Mouse (Mus musculus): ENCODE data around the gene Nudt19. TPM values are rescaled to one million over a fixed set of nuclear protein-coding genes. Genes with fewer than 3 reads are reported as not detected.

Gene Nudt19
- 8.9 and 10.5 TPM in 2 replicates for polyA plus RNA-seq (2012)

DNA sequence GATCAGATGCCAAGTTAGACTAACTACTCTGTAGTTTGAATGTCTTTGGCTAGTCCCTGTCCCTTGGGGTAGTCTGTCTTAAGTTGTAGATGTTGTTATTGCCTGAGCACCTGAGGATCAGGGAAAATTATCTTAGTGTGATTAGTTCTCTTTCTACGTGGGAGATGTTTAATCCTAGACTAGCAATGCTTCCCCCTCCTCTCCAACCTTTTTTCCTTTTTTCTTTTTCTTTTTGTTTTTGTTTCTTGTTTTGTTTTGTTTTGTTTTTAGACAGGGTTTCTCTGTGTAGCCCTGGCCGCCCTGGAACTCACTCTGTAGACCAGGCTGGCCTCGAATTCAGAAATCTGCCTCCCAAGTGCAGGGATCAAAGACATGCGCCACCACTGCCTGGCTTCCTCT is at the start of gene Nudt19:
Gene Nudt19, minus strand, starts transcription at position 100 of the 399 bp plus-strand sequence.
- Histone ChIP-seq H3K9me3 (ENCODE audit: control insufficient read depth, low read length) (no peaks in the 10 kb centered on the region), H3K4me3 (replicated peaks) (peak within 1 kb of the TSS; percentile 78), H3K27me3 (ENCODE audit: control insufficient read depth) (no peaks in the 10 kb centered on the region), H3K4me1 (ENCODE audit: control insufficient read depth) (peaks cover 86% of the 10 kb centered on the region), H3K36me3 (ENCODE audit: control insufficient read depth) (peaks cover 35% of the 10 kb centered on the region)
- TF ChIP-seq GATA1 (IDR thresholded peaks at IDR 0.05; ENCODE audit: low read length): no peak
- no peak for TF ChIP-seq TAL1 (IDR thresholded peaks at IDR 0.05; ENCODE audit: low read length)

DNA sequence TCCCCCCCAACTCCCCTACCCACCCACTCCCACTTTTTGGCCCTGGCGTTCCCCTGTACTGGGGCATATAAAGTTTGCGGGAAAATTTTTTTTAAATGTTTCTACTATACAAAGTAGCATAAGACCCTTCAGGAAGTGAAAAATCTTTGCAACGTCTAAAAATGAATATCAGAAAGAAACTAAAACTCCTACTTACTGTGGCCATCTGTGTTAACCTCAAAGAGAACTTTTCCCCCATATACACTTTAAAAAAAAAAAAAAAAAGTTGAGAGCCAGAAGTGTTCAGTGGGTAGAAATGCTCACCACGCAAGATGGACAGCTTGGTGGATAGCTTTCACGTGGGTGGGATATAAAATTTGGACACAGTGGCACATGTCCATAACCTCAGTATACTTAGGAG is 46.7 kb upstream of the Nudt19 start:
- TF ChIP-seq GATA1 (IDR thresholded peaks at IDR 0.05; ENCODE audit: low read length) (no peak), TAL1 (IDR thresholded peaks at IDR 0.05; ENCODE audit: low read length) (no peak)
- Histone ChIP-seq H3K9me3 (ENCODE audit: control insufficient read depth, low read length) (no peaks in the 10 kb centered on the region), H3K4me1 (ENCODE audit: control insufficient read depth) (peaks cover 28% of the 10 kb centered on the region), H3K27me3 (ENCODE audit: control insufficient read depth) (no peaks in the 10 kb centered on the region), H3K4me3 (replicated peaks) (no peak overlapping the region), H3K36me3 (ENCODE audit: control insufficient read depth) (peaks cover 86% of the 10 kb centered on the region)

DNA sequence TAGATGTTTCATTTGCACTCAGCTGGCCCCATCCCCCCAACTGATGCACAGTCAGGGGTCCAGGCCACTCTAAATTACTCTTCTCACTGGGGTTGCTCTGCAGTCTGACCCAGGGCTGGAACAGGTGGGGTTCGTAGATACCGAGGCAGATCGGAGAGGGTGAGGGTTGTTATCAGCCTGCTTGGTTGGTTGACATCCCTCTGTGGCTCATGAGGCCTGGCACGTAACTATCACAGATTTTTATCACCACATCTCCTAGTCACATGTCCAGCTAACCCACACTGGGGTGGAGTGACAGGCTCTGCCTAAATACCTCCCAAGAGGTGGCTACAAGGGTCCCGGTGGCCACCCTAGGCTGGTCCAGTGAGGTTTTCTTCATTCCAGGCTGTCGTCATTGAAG is 45.0 kb upstream of the Nudt19 start:
- H3K4me1 ChIP-seq (ENCODE audit: control insufficient read depth): peaks cover 31% of the 10 kb centered on the region
- no peaks in the 10 kb centered on the region for H3K9me3 ChIP-seq (ENCODE audit: control insufficient read depth, low read length)
- no peak overlapping the region for H3K4me3 ChIP-seq (replicated peaks)
- TF ChIP-seq GATA1 (IDR thresholded peaks at IDR 0.05; ENCODE audit: low read length) (0 out of 2 replicates have a peak, but pooled peaks have one; percentile 12), TAL1 (IDR thresholded peaks at IDR 0.05; ENCODE audit: low read length) (0 out of 3 replicates have a peak, but pooled peaks have one; percentile 21)
- no peaks in the 10 kb centered on the region for H3K27me3 ChIP-seq (ENCODE audit: control insufficient read depth)
- H3K36me3 ChIP-seq (ENCODE audit: control insufficient read depth): peaks cover 87% of the 10 kb centered on the region

DNA sequence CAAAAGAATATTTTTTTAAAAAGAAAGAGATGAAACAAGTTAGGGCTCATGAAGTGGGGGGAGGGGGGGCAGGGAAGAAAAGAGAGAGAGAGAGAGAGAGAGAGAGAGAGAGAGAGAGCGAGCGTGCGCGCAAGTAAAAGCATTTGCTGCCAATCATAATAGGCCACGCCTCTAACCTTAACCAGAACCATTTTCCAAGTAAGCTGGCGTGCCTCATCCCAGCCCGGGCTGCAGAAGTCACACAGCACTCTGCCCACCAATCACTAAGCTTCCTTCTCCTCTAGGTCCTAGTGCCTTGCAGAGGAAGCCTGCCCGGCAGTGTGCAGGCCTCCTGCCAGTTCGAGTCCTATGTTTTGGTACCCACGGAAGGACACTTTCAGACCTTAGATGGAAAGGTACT is 43.9 kb upstream of the Nudt19 start:
- TF ChIP-seq GATA1 (IDR thresholded peaks at IDR 0.05; ENCODE audit: low read length) (no peak), TAL1 (IDR thresholded peaks at IDR 0.05; ENCODE audit: low read length) (no peak)
- peaks cover 36% of the 10 kb centered on the region for H3K4me1 ChIP-seq (ENCODE audit: control insufficient read depth)
- no peaks in the 10 kb centered on the region for H3K27me3 ChIP-seq (ENCODE audit: control insufficient read depth)
- no peak overlapping the region for H3K4me3 ChIP-seq (replicated peaks)
- H3K36me3 ChIP-seq (ENCODE audit: control insufficient read depth): peaks cover 88% of the 10 kb centered on the region
- no peaks in the 10 kb centered on the region for H3K9me3 ChIP-seq (ENCODE audit: control insufficient read depth, low read length)

DNA sequence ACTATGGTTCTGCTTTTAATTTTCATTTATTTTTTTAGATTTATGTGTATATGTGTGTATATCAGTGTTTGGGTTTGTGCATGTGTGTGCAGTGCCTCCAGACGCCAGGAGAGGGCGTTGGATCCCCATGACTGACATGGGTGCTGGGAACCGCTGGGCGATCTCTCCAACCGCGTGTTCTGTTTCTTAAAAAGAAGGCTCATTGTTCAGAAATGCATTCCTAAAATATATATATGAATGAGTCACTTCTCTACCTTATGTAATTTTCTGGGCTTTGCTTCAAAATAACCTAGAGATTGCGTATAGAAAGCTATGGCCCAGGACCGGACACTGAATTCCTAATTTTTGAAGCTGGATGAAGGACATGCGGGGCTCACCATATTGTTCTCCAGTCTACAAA is 43.4 kb upstream of the Nudt19 start:
- peaks cover 36% of the 10 kb centered on the region for H3K4me1 ChIP-seq (ENCODE audit: control insufficient read depth)
- TF ChIP-seq GATA1 (IDR thresholded peaks at IDR 0.05; ENCODE audit: low read length) (no peak), TAL1 (IDR thresholded peaks at IDR 0.05; ENCODE audit: low read length) (no peak)
- no peaks in the 10 kb centered on the region for H3K9me3 ChIP-seq (ENCODE audit: control insufficient read depth, low read length)
- peaks cover 93% of the 10 kb centered on the region for H3K36me3 ChIP-seq (ENCODE audit: control insufficient read depth)
- no peaks in the 10 kb centered on the region for H3K27me3 ChIP-seq (ENCODE audit: control insufficient read depth)
- no peak overlapping the region for H3K4me3 ChIP-seq (replicated peaks)

DNA sequence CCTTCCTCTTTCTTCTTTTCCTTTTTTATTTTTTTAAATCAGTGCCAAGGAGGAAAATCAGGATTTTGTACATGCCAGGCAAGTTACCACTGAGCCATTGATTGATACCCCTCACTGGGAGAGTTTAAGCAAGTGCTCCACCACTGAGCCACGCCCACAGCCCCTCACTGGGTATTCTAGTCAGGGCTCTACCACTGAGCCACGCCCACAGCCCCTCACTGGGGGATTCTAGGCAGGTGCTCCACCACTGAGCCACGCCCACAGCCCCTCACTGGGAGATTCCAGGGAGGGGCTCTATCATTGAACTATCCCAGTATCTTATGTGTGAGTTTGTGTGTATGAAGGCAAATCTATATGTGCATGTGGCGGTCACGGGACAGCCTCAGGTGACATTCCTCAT is 38.2 kb upstream of the Nudt19 start:
- Histone ChIP-seq H3K27me3 (ENCODE audit: control insufficient read depth) (no peaks in the 10 kb centered on the region), H3K4me3 (replicated peaks) (no peak overlapping the region), H3K9me3 (ENCODE audit: control insufficient read depth, low read length) (no peaks in the 10 kb centered on the region), H3K36me3 (ENCODE audit: control insufficient read depth) (peaks cover 85% of the 10 kb centered on the region), H3K4me1 (ENCODE audit: control insufficient read depth) (peaks cover 30% of the 10 kb centered on the region)
- TF ChIP-seq TAL1 (IDR thresholded peaks at IDR 0.05; ENCODE audit: low read length): no peak
- TF ChIP-seq GATA1 (IDR thresholded peaks at IDR 0.05; ENCODE audit: low read length): no peak

DNA sequence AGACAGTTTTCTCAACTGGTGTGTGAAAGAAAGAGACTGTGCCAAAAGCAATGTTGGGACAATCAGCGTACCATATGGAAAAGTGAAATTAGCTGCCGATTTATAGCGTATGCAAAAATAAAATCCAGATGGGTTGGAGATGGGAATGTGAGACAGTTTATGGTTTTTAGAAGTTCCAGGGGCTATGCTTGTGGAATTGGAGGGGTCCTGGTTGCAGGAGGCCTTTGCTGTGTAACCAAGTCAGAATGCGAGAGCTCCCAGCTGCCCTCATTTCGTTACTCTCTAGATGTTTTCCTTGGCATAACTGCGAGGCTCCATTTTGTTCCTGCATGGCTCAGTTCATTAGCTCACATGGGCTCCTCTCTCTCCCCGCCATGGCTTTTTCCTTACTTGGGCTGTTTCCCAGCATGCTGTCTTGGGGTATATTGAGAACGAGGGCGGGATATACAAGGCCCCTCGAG is 34.7 kb upstream of the Nudt19 start:
- Histone ChIP-seq H3K36me3 (ENCODE audit: control insufficient read depth) (peaks cover 56% of the 10 kb centered on the region), H3K4me3 (replicated peaks) (no peak overlapping the region), H3K4me1 (ENCODE audit: control insufficient read depth) (peaks cover 53% of the 10 kb centered on the region)

DNA sequence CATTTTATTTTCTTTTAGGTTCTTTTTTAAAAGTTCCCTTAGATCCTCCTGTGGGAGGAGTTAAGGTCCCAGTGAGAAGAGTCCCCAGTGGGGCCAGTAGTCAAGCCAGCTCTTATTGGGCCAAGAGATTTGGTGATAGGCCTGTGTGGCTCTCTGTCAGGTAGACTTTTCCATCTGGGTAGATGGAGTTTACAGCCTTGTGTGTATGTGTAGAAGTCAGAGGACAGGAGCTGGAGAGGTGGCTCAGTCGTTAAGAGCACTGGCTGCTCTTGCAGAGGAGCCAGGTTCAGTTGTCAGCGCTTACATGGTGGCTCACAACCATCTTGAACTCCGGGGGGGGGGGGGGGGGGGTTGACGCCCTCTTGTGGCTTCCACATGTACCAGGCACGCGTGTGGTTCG is 33.4 kb upstream of the Nudt19 start:
- Histone ChIP-seq H3K9me3 (ENCODE audit: control insufficient read depth, low read length) (peaks cover under 1% of the 10 kb centered on the region; the same call in 1 of the 2 replicates), H3K36me3 (ENCODE audit: control insufficient read depth) (peaks cover 43% of the 10 kb centered on the region), H3K4me1 (ENCODE audit: control insufficient read depth) (peaks cover 61% of the 10 kb centered on the region), H3K27me3 (ENCODE audit: control insufficient read depth) (peaks cover 9% of the 10 kb centered on the region), H3K4me3 (replicated peaks) (peak overlapping the region; percentile 52)
- TF ChIP-seq GATA1 (IDR thresholded peaks at IDR 0.05; ENCODE audit: low read length) (no peak), TAL1 (IDR thresholded peaks at IDR 0.05; ENCODE audit: low read length) (no peak)

More for the DNA sequence above, 34.7 kb upstream of the Nudt19 start:
- no peaks in the 10 kb centered on the region for H3K9me3 ChIP-seq (ENCODE audit: control insufficient read depth, low read length)
- no peaks in the 10 kb centered on the region for H3K27me3 ChIP-seq (ENCODE audit: control insufficient read depth)
- TF ChIP-seq GATA1 (IDR thresholded peaks at IDR 0.05; ENCODE audit: low read length): no peak
- no peak for TF ChIP-seq TAL1 (IDR thresholded peaks at IDR 0.05; ENCODE audit: low read length)

DNA sequence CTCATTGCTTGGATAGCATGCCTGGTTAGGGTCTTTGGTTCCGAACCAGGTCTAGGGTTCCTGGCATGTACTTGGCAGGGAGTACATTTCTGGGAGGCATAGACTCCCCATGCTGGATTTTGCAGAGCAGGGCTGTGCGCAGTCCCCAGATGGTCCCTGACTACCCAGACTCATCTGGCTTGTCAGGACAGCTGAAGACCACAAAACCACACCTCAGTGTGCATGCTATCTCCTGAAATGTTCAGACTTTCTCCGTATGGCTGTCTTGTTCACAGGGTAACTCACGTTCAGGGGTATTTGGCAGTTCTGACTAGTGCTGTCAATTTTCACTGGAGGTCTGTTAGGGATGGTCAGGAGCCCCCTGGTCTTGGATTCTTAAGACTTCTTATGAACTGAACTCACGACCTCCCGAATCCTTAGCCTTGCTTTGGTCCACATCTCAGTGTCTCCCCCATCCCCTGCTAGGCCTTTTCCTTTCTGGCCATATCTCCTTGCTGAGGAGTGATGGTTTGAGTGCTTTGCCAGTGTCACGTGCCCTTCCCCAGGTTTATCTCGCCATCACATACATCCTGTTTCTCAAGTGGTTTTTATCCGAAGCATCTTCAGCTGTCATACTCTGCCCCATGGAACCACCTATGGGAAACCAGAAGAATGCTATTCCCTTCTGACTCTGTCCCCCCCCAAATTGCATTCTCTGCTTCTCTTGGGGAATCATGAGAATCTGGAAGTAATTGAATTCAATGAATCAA is 32.8 kb upstream of the Nudt19 start:
- Histone ChIP-seq H3K9me3 (ENCODE audit: control insufficient read depth, low read length) (peaks cover 6% of the 10 kb centered on the region; the same call in 1 of the 2 replicates), H3K27me3 (ENCODE audit: control insufficient read depth) (peaks cover 16% of the 10 kb centered on the region), H3K36me3 (ENCODE audit: control insufficient read depth) (peaks cover 38% of the 10 kb centered on the region), H3K4me1 (ENCODE audit: control insufficient read depth) (peaks cover 67% of the 10 kb centered on the region), H3K4me3 (replicated peaks) (peak overlapping the region; percentile 52)
- peak; percentile 35; the same call in 1 of the 3 replicates for TF ChIP-seq TAL1 (IDR thresholded peaks at IDR 0.05; ENCODE audit: low read length)
- peak; percentile 59 for TF ChIP-seq GATA1 (IDR thresholded peaks at IDR 0.05; ENCODE audit: low read length)

Data from erythroblast, embryonic 14.5 days (primary cell).